Mouse (Mus musculus) activated CD4-positive, CD25-positive, alpha-beta regulatory T cell, adult 4 months (primary cell): ENCODE results near the gene Plekhb1. TPM values are rescaled to one million over a fixed set of nuclear protein-coding genes. Genes with fewer than 3 reads are reported as not detected.

Experiments used
- polyA plus RNA-seq, 2 experiments: library from polyadenylated mRNA; unstranded; fragments of 100-300 nt; shearing (Covaris generic); gene quantifications; one replicate each; pipeline ENCODE4 v1.2.1; 2017

Plekhb1 gene
- polyA plus RNA-seq, 2 experiments from 2014 or later = 0.34 TPM; not detected in 1

Other genes starting within 250 kb of the Plekhb1 start
- not detected for gene Ucp3, start 189.4 kb downstream of the Plekhb1 start, polyA plus RNA-seq
- gene Ucp2, start 169.1 kb downstream of the Plekhb1 start, polyA plus RNA-seq = 1,000 to 10,000 TPM; 1,097 to 1,340 TPM
- 10 to 100 TPM; 10.4 to 17.4 TPM for gene Dnajb13, start 147.5 kb downstream of the Plekhb1 start, polyA plus RNA-seq
- 10 to 100 TPM; 21.2 to 22.6 TPM for gene Coa4, start 125.3 kb downstream of the Plekhb1 start, polyA plus RNA-seq
- gene Rab6a, start 55.0 kb downstream of the Plekhb1 start, polyA plus RNA-seq = 10 to 100 TPM in 1 of 2 experiments, 1 to 10 TPM in 1; 8.7 to 12.6 TPM
- 10 to 100 TPM; 60.1 to 76.0 TPM for gene Mrpl48, start 54.1 kb downstream of the Plekhb1 start, polyA plus RNA-seq
- 10 to 100 TPM; 17.3 to 18.0 TPM for gene Fam168a, start 44.2 kb upstream of the Plekhb1 start, polyA plus RNA-seq
- 10 to 100 TPM; 14.5 to 16.3 TPM for gene Relt, start 201.0 kb upstream of the Plekhb1 start, polyA plus RNA-seq